Mouse (Mus musculus) testis, adult 2 months (tissue): ENCODE measurements around the gene Ino80. TPM values are rescaled to one million over a fixed set of nuclear protein-coding genes. Genes with fewer than 3 reads are reported as not detected.

ENCODE experiments used
- H3K27ac ChIP-seq: fragments of 200-500 bp; 2 replicates; pipeline ENCODE4 v1.5.1; 2012; ENCODE audit warnings: low read depth, low read length; ENCODE audit not compliant: control insufficient read depth, insufficient read depth
- H3K27me3 ChIP-seq: fragments of 200-500 bp; 2 replicates; pipeline ENCODE4 v1.6.1; 2012; ENCODE audit warnings: mild to moderate bottlenecking, low read length, moderate library complexity; ENCODE audit not compliant: control insufficient read depth, insufficient read depth
- H3K36me3 ChIP-seq: fragments of 200-500 bp; 2 replicates; pipeline ENCODE4 v1.6.1; 2012; ENCODE audit warnings: mild to moderate bottlenecking, low read length; ENCODE audit not compliant: control insufficient read depth, insufficient read depth
- H3K4me1 ChIP-seq: fragments of 200-500 bp; 2 replicates; pipeline ENCODE4 v1.6.1; 2012; ENCODE audit warnings: low read length; ENCODE audit not compliant: control insufficient read depth, insufficient read depth
- H3K4me3 ChIP-seq: fragments of 200-500 bp; 2 replicates; pipeline ENCODE4 v1.5.1; 2012; ENCODE audit warnings: low read depth, mild to moderate bottlenecking, low read length, moderate library complexity, mixed read lengths; ENCODE audit not compliant: control insufficient read depth
- CTCF ChIP-seq: fragments of 200-500 bp; IDR thresholded peaks from 2 replicates; pipeline ENCODE4 v1.5.1; 2012; ENCODE audit warnings: low read depth, mild to moderate bottlenecking, inconsistent platforms, low read length, moderate library complexity; ENCODE audit not compliant: control insufficient read depth, insufficient read depth, insufficient replicate concordance
- POLR2A ChIP-seq: fragments of 200-500 bp; IDR thresholded peaks from 2 replicates; pipeline ENCODE4 v1.6.1; 2012; ENCODE audit warnings: low read depth, mild to moderate bottlenecking, inconsistent platforms, low read length, moderate library complexity; ENCODE audit not compliant: control insufficient read depth
- polyA plus RNA-seq: library from polyadenylated mRNA; depleted of rRNA; stranded (reverse); fragments of >200 nt; gene quantifications from 2 replicates; pipeline ENCODE4 v1.2.3, GENCODE M21; 2012; rRNA removed

The Ino80 gene
- polyA plus RNA-seq, 1 experiment = 6.7 TPM

DNA sequence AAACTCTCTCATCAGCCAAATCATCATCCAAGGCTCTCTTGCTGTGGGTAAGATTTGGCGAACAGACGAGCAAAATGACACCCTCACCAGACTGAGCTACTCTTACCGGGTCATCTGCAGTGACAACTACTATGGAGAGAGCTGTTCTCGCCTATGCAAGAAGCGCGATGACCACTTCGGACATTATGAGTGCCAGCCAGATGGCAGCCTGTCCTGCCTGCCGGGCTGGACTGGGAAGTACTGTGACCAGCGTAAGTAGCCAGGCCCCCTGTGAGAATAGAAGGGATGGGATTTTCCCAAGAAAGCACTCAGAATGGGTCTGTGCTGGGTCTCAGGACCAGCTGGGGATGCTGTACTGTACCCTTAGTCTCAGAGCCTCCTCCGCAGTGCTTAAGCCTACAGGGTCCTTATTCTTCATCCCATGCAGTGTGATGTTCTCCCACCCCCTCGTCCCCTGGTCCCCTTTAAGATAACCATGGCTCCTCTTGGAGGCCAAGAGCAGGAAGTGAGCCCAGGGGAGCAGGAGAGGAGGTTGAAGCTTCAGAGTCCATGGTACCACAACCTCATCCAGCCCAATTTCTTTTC, 149.5 kb downstream of the Ino80 start:
- no peak overlapping the region for H3K27ac ChIP-seq
- H3K36me3 ChIP-seq = no peaks in the 10 kb centered on the region
- no peak for TF ChIP-seq CTCF
- TF ChIP-seq POLR2A = no peak
- peaks cover 26% of the 10 kb centered on the region for H3K4me1 ChIP-seq
- no peaks in the 10 kb centered on the region; the same call in 1 of the 2 replicates for H3K27me3 ChIP-seq
- no peak overlapping the region for H3K4me3 ChIP-seq

DNA sequence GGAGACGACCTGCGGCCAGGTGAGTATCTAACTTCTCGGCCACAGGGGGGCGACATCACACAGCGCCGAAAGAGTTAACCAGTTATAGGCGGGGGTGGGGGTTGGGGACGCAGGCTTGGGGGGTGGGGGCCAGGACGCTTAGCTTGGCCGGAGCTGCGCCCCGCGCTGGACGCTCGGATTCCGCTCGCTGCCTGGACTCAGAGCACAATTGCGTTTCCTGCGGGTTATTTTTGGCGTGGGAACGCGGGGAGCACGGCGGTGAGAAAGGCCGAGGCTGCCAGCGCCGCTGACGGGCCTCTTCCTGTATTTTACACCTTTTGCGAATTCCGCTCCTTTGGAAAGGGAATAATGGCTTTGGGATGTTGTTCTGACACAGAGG, 150.4 kb downstream of the Ino80 start:
- peaks cover 33% of the 10 kb centered on the region for H3K4me1 ChIP-seq
- H3K27me3 ChIP-seq = no peaks in the 10 kb centered on the region; the same call in 1 of the 2 replicates
- H3K27ac ChIP-seq = no peak overlapping the region
- peak overlapping the region; percentile 37 for H3K4me3 ChIP-seq
- TF ChIP-seq POLR2A = no peak
- TF ChIP-seq CTCF = peak; percentile 33; the same call in 1 of the 2 replicates
- H3K36me3 ChIP-seq = no peaks in the 10 kb centered on the region

DNA sequence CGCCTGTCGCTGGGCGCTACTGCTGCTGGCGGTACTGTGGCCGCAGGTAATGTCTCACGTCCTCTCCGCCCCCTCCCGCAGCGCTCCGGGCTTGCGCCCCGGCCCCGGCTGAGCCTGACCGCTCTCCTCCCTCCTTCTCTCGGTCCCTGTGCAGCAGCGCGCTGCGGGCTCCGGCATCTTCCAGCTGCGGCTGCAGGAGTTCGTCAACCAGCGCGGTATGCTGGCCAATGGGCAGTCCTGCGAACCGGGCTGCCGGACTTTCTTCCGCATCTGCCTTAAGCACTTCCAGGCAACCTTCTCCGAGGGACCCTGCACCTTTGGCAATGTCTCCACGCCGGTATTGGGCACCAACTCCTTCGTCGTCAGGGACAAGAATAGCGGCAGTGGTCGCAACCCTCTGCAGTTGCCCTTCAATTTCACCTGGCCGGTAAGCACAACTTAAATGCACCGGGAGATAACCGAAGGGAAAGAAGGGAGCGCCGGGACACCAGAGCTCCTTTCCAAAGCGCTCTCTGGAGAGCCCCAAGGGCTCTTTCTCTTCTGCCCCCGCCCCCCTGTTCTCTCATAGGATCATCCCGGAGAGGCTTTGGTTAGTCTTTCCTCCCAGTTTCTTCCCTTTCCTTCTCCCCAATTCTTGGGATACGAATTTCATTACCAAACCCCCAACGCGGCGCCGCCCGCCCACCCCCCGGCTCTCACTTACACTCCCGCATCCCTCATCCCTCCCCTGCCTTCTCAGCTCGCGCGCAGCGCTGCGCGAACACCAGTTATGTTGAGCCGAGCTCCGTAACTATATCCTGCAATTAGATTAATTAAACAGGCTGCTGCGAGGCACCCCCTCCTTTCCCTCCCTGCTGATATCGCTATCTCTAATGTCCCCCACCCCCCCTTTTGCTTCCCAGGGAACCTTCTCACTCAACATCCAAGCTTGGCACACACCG, 151.1 kb downstream of the Ino80 start:
- Histone ChIP-seq H3K36me3 (no peaks in the 10 kb centered on the region), H3K4me3 (peak overlapping the region; percentile 37), H3K4me1 (peaks cover 36% of the 10 kb centered on the region), H3K27ac (no peak overlapping the region), H3K27me3 (no peaks in the 10 kb centered on the region; the same call in 1 of the 2 replicates)
- TF ChIP-seq POLR2A (no peak), CTCF (no peak)

DNA sequence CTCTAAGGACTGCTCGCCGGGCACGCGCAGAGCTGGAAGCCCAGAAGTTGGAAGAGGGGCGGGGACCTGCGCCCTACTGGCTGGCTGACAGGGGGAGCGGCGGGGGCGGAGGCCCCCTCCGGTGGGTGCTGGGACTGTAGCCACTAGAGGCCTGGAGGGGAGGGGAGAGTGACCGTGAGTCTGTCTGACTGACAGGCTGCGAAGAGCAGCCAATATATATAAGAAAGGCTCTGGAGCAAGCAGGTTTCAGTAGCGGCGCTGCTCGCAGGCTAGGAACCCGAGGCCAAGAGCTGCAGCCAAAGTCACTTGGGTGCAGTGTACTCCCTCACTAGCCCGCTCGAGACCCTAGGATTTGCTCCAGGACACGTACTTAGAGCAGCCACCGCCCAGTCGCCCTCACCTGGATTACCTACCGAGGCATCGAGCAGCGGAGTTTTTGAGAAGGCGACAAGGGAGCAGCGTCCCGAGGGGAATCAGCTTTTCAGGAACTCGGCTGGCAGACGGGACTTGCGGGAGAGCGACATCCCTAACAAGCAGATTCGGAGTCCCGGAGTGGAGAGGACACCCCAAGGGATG, 151.8 kb downstream of the Ino80 start, which contains the start of gene Dll4:
Gene Dll4, plus strand, starts transcription at position 217 of the 576 bp plus-strand sequence.
- no peaks in the 10 kb centered on the region for H3K36me3 ChIP-seq
- H3K27ac ChIP-seq = no peak within 1 kb of the TSS
- peaks cover 36% of the 10 kb centered on the region for H3K4me1 ChIP-seq
- no peaks in the 10 kb centered on the region; the same call in 1 of the 2 replicates for H3K27me3 ChIP-seq
- TF ChIP-seq CTCF (no peak), POLR2A (0 out of 2 replicates have a peak, but pooled peaks have one; percentile 37)
- peak within 1 kb of the TSS; percentile 25 for H3K4me3 ChIP-seq

DNA sequence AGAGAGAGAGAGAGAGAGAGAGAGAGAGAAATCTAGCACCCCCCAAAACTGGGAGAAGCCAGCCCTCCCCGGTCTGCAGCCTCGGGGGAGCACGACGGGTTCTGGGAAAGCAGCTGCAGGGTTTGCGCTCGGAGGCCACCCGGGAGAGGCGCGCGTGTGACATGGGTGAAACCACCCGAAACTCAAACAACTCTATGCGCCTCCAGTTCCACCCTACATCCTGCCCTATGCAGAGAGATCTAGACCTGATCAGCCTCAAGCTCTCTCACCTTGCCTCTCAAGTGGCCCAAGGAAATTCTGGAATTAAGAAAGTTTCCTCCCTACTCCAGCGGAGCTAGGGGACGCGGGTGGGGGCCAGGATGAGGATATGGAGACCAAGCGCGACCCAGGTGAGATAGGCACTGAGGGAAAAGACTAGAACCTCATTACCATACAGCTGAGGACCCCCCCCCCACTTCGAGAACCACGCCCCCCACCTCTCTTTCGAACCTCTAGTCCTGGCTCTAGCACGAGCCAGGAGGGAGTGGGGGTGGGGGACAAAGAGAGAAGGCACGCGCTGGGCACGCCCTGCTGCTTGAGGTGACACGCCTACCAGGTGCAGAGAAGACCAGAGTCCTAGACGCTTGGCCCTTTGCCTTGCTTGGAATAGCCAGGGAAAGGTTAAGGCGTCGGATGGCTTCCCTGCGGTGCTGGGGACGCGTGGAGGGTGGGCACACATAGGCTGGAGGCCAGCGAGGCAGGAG, 152.7 kb downstream of the Ino80 start:
- TF ChIP-seq CTCF (no peak), POLR2A (no peak)
- Histone ChIP-seq H3K27me3 (no peaks in the 10 kb centered on the region; the same call in 1 of the 2 replicates), H3K36me3 (no peaks in the 10 kb centered on the region), H3K4me1 (peaks cover 36% of the 10 kb centered on the region), H3K27ac (no peak overlapping the region), H3K4me3 (no peak overlapping the region; the same call in 1 of the 2 replicates)

DNA sequence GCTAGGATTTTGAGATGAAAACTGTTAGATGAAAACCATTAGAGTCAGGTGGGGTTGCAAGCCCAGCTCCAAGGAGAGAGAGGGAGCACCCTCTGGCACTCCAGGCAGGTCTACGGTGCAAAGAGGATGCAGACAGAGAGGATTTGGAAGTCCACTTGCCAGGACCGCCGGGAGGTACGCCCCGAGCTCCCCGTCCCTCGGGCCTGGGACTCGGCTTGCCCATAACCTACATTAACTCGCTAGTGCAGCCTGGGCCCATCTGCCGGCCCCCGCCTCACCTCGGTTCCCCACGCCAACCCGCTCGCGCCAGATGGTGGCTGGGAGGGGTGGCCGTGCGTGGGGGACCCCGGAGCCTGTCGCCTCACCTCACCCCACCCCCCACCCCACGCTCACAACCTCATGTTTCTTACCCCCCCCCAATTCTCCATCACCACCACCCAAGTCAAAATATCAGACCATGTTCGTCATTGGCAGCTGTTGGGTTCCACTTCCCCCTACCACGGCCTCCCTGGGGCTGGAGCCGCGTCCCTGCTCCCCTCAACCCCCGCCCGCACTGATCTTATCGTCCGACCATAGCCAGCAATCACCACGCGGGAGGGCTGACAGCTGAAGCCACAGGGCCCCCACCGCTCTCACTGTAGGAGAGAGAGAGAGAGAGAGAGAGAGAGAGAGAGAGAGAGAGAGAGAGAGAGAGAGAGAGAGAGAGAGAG, 153.5 kb downstream of the Ino80 start:
- H3K27ac ChIP-seq = no peak overlapping the region

More for the DNA sequence above, 153.5 kb downstream of the Ino80 start:
- TF ChIP-seq POLR2A (no peak), CTCF (no peak)
- no peak overlapping the region for H3K4me3 ChIP-seq
- H3K4me1 ChIP-seq = peaks cover 36% of the 10 kb centered on the region
- H3K27me3 ChIP-seq = no peaks in the 10 kb centered on the region; the same call in 1 of the 2 replicates
- H3K36me3 ChIP-seq = no peaks in the 10 kb centered on the region

Other genes starting within 250 kb of the Ino80 start
- 0.34 and 0.52 TPM in 2 replicates for gene Ppp1r14d, start 247.8 kb downstream of the Ino80 start, polyA plus RNA-seq
- gene Spint1, start 240.3 kb downstream of the Ino80 start, polyA plus RNA-seq = 3.6 and 4.7 TPM in 2 replicates
- 11.8 and 11.9 TPM in 2 replicates for gene Rhov, start 206.4 kb downstream of the Ino80 start, polyA plus RNA-seq
- gene Vps18, start 188.9 kb downstream of the Ino80 start, polyA plus RNA-seq = 10.0 and 10.2 TPM in 2 replicates
- gene Dll4, start 151.9 kb downstream of the Ino80 start, polyA plus RNA-seq = 0.54 and 0.59 TPM in 2 replicates
- gene Chac1, start 126.5 kb downstream of the Ino80 start, polyA plus RNA-seq = 3.5 and 3.6 TPM in 2 replicates
- 5.3 and 5.4 TPM in 2 replicates for gene Exd1, start 69.9 kb upstream of the Ino80 start, polyA plus RNA-seq
- 21.3 and 27.1 TPM in 2 replicates for gene Chp1, start 70.0 kb upstream of the Ino80 start, polyA plus RNA-seq
- gene Nusap1, start 140.6 kb upstream of the Ino80 start, polyA plus RNA-seq = 6.0 and 7.1 TPM in 2 replicates
- 10.3 and 11.4 TPM in 2 replicates for gene Oip5, start 140.8 kb upstream of the Ino80 start, polyA plus RNA-seq
- 5.2 and 6.7 TPM in 2 replicates for gene Ndufaf1, start 185.1 kb upstream of the Ino80 start, polyA plus RNA-seq
- gene Rtf1, start 197.4 kb upstream of the Ino80 start, polyA plus RNA-seq = 9.3 and 11.8 TPM in 2 replicates